Mouse (Mus musculus): ENCODE measurements around the gene Akr1b8.
"Not testable (repeated sequence)": the region's sequence is repeated elsewhere in the genome, so short reads cannot be mapped to it uniquely, and the experiment has no call there.

The Akr1b8 gene

DNA sequence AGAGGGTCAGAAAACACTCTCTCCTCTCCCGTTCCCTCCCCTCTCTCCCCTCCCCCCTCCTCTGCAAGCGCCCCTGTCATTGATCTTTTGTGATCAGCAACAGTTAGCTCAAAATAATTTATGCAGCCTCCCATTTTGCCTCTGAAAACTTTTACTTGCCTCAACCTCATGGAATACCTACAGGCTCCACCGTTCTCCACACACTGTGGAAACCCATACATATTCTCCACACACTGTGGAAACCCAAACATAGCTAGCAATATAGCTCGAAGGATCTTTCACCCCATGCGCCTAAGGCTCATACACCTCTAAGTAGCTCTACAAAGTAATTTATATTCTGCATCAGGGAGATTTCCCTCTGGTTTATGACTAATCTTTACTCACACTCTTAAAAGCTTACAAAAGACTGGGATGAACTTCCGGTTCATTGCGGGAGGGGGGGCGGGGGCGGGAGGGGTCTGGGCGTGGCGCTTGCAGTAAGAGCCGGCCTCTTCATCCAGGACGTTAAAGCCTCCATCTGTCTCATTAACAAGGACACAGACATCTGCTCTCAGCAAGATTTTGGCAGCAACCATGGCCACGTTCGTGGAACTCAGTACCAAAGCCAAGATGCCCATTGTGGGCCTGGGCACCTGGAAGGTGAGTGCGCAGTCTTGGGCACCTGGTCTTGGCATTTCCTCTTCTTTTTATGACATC is at the start of gene Akr1b8:
Gene Akr1b8 (plus strand): TSS at position 462 of the 696 bp plus-strand sequence.
- no peak for DNase-seq (ENCODE audit: low spot score)

DNA sequence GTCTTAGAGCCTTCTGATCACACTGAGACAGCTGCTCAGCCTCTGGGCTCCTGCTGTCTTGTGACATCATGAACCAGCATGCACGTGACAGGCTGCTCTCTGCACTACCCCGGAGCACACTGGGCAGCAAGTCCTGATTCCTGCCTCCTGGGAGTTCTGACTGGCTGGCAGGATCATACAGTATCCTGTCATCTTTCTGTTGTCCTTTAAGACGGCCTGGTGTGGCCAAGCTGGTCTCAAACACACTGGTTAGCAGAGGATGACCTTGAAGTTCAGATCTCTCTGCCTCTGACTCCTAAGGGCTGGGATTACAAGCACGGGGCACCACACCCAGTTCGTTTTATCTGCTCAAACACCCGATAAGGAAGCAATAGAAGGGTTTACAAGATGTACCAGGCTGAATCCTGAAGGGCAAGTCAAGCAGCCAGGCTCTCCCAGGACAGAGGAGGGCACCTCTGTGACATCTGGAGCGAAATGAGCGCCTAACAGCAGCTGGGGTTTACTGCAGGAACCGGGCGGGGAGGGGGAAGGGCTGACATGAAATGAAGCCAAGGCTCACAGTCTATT is 49.2 kb upstream of the Akr1b8 start:
- DNase-seq (ENCODE audit: low spot score), result no peak

DNA sequence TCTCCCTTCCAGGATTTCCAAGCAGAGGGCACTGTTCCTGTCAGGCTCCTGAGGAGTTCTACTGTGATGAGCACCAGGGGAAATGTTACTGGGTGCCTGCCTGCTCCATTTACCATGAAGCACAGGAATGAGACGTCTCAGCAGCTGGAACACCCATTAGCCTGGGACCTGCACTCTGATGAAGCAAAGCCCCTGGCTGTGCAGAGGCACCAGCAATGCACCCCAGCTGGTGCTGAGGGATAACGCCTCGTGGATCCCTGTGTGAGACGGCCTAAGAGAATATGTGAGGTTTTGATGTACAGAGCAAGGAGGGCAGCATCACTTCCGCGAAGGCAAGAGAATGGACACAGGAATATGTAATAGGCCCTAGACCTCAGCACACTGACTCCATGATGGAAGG is 47.1 kb upstream of the Akr1b8 start:
- DNase-seq (ENCODE audit: low spot score), result no peak

DNA sequence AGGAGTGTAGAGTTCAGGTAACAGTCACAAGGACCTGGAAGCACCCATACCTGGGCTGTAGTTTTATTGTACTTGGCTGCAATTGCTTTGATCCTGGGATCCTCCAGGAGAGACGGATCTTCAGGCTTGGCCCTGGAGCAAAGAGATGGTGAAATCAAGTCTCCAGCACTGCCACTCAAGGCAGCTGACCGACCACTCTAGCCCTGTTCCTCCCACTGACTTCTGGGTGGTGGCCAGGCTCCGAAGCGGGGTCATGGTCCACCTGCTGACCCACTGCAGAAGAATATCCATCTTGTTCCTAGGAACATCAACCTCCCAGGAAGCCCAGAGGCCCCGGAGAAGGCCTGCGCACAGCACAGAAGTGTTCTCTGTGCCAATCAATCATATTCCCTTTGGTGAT is 44.4 kb upstream of the Akr1b8 start:
- no peak for DNase-seq (ENCODE audit: low spot score)

DNA sequence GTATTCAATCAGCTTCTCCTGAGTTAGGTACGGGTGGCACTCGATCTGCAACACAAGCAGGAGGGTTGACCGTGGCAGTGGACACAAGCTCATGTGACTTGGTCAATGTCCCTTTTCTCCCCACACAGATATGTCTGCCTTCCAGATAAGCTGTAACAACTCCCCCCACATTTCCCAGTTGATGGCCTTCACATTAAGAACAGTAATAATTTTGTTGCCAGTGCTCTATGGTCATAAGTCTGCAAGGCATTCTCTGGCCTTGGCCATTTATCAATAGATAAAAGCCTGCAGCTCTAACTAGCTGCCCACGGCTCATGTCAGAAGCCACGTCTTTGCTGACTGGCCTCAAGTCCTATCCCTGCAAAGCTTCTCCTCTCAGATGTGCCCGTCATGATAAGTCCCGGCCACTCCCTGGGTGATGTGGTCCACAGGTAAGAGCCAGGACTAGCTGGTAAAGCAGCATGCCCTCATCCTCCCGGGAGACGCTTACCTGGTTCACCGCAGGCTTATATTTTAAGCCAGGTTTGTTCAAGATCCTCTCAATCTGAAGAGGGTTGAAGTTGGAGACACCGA is 43.8 kb upstream of the Akr1b8 start:
- DNase-seq (ENCODE audit: low spot score), result no peak

DNA sequence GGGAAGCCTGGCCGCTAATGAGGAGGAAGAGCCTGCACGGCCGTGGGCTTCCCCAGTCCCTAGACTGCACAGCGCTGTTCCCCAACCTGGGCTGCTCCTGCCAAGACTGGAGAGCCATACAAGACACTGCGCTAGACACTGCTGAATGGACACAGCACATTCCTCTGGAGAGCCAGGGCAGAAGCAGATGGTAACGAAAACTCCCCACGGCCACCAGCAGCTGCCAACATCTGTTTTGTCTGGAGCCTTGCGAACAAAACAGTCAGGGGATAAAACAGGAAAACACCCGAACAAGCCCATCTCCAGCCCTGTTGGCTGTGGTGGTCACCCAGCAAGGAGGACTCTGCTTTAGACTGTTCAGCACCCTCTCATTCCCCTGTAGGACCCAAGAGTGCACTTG is 40.5 kb upstream of the Akr1b8 start:
- no peak for DNase-seq (ENCODE audit: low spot score)

DNA sequence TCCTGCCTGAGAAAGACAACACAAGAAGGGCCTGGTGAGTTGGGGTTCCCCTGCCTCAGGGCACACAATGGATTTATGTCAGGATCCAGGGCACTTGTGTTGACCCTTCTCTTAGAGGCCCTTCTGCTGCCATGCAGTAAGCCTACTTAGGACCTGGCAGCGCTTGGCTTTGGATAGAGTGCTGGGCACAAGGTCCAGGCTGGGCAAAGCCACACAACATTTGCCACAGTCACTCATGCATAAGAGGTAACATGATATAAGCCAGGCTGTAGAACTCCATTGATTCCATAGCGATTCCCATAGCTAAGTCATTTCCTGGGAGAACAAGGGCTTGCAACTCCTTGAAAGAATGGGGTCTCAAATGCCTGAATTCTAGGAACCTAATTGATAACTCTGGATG is 40.0 kb upstream of the Akr1b8 start:
- no peak for DNase-seq (ENCODE audit: low spot score)

DNA sequence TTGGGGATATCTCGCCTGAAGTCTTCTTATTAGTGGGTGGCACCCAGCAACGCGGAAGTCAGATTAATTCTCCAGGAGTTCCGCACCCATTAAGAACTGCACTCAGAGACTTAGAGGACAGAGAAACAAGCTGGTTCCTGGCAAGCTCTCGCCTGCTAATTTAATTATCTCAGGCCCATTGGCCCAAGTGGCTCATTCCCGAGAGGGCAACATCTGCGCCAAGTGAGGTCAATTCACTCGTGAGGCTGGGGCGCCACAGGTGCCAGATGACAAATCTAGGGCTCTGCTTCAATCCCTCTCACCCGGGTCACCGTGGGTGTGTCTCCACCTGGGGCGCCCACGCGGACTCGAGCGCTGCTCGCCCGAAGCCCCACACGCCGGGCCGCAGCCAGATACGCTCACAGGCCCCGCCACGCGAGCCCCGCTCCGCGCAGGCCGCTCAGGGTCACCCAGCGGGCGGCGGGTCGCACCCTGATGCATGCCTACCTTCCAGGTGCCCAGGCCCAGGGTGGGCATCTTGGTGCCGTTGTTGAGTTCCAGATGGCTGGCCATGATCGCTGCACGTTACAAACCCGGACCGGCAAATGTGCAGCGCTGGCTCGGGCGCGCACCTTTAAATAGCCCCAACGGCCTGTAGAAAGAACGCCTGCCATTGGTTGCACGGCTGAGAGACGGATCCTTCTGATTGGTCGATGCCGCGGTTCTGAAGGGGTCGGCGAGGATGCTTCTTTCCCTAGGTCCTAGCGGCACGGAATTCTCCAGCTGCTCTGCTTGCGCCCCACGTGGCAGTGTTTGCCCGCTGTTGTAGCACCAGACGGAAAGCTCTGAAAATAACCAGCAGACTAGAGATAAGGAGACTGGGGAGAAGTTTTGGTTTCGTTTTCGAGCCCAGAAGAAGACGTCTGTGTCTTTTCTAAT is 36.8 kb upstream of the Akr1b8 start, which contains the start of gene Akr1b3:
Gene Akr1b3 (minus strand): TSS at position 625 of the 918 bp plus-strand sequence.
- peak; percentile 86 for DNase-seq (ENCODE audit: low spot score)

DNA sequence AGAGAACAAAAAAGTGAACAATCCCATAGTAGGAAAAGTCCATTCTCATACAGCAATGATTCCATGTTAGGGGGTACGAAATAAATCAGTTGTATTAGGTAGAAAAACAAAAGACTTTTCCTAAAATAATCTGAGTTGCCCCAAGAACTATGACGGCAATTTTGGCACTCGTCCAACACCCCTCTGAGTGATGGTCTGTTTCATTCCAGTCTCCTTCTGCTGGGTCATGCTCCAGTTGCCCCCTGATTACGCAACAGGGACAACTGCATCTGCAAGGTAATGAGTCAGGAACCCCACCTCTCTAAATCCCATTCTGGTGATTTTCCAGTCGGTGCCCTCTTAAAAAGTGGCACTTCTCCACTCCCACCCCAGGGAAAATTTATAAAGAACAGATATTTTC is 35.7 kb upstream of the Akr1b8 start:
- no peak for DNase-seq (ENCODE audit: low spot score)

DNA sequence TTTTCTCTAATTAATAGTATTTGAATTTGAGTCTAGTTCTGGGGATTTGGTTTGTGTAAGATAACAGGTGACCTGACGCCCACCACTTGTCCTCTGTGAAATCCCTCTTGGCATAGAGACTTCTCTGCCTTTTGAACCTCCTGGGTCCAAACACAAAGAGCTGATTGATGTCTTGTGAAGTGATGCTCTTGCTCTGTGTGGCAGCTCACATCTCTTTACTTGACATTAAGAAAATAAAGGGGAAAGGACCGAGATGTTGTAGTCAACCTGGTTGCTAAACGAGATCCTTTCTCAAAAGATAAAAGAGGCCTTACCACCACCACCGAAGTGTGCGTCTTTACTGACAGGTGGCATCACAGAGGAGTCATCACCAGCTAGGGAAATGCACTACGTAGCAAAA is 35.3 kb upstream of the Akr1b8 start:
- DNase-seq (ENCODE audit: low spot score), result no peak

DNA sequence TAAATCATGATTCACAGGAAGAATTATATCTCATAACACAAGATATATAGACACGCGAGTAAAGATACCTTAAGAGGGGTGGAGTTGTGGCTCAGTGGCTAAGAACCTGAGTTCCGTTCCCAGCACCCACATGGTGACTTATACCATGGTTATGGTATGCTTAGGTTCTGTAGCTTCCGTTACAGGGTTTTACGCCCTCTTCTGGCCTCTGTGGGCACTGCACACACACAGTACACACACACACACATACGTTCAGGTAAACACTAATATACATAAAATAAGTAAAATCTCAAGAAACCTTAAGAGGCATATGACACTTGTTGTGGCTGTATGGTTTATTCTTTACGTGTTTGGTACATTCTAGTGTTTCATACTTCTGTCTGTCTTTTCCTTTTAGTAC is 31.8 kb upstream of the Akr1b8 start:
- no peak for DNase-seq (ENCODE audit: low spot score)

DNA sequence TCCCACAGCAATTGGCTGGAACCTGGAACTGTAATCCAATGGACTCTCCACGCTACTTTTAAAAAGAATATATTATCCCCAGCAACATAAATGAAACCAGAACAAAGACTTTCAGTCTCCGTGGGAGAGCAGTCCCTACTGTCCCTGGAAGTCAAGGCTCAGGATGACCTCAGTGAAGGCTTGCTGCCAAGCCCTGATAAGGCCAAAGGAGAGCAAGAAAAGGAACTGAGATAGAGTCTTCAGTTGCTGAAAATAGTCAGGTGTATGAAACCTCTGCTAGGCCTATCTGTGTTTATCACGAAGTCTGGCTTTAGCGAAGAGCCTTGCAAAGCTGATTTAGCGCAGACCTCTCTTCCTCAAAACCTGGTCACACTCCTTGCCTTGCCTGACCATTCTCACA is 22.5 kb upstream of the Akr1b8 start:
- no peak for DNase-seq (ENCODE audit: low spot score)

DNA sequence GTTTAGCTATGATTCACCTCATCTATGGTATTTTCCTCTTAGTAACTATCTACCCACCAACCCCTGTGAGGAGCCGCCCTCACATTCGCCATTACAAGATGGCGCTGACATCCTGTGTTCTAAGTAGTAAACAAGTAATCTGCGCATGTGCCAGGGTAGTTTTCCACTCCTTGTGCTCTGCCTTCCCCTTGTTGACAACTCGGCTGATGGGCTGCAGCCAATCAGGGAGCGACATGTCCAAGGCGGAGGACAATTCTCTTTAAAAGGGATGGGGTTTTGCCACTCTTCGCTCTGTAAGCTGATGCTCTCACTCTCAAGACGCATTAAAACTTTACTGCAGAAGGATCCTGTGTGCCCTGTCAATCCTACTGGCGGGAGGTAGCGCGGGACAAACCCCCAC is 22.1 kb upstream of the Akr1b8 start:
- not testable (repeated sequence) for DNase-seq (ENCODE audit: low spot score)

DNA sequence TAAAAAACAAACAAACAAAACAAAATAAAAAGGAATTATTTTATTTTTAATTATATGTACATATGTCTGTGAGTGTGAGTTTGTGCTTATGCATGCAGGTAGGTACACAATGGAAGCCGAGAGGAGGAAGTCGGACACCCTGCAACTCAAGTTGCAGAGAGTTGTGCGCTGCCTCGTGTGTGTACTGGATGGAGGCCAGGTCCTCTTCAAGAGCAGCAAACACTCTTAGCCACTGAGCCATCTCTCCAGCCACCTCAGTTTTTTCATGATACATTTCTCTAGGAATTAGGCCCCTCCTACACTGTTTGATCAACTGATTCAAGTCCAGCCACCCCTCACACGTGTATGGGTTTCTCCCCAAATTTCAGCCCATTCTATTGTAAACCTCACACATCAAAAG is 19.2 kb upstream of the Akr1b8 start:
- no peak for DNase-seq (ENCODE audit: low spot score)

DNA sequence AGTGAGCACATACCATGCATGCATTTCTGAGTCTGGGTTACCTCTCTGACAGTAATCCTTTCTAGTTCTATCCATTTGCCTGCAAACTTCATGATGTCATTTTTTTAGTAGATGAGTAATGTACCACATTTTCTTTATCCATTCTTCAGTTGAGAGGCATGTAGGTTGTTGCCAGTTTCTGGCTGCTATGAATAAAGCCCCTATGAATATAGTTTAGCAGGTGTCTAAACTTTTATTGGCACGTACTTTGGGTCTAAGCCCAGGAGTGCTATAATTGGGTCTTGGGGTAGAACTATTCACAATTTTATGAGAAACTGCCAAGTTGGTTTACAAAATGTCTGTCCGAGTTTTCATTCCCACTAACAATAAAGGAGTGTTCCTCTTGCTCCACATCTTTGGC is 16.1 kb upstream of the Akr1b8 start:
- no peak for DNase-seq (ENCODE audit: low spot score)

DNA sequence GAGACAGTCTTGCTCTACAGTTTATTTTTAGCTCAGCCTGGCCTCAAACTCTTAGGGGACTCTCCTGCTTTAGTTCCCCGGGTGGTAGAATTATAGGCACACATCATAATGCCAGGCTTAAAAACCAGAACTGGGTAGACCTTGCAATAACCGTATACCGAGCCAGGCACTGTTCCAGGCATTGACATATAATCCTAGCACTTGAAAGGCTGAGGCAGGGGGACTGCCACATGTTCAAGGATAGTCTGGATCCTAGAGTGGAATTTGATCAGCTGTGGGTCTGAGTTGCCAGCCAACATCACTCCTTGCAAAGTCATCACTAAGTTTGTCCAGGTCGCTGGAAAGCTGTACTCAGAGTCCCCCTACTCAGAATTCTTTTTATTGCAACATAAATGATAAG is 11.9 kb upstream of the Akr1b8 start:
- DNase-seq (ENCODE audit: low spot score), result no peak

DNA sequence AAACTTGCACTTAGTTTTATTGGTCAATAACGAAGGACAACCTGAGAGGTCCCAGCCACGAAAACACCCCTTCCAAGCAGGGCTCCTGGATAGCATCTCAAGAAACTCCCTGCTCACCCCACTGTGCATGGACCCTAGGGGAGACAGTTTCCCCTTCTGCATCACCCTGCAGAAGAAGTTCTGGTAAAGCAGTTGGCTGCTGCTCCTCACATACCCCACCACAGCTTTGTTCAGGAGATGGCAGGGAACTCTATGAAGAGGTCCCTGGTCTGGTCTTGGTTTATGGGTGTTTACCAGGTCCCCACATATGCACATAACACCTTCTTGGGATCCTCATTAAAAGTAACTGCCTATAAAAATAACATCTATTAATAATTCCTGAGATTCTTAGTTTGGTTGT is 11.4 kb upstream of the Akr1b8 start:
- DNase-seq (ENCODE audit: low spot score), result no peak

DNA sequence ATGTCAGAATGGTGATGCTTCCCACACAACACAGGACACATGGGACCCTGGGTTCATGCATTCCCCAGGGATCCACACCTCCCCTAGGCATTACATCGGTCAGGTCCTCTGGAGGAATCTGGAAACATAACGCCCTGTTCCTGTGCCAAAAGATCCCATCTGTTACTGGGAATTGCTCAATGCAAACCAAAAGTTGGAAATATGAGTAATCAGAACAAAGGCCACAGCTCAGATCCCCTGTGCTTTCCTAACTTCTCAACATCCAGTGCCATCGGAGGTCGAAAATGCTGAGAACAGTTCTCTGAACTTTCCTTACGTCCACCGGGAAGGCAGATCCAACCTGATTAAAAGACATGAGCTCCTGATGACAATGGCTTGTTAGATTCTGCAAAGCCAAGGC is 10.5 kb upstream of the Akr1b8 start:
- DNase-seq (ENCODE audit: low spot score), result no peak

DNA sequence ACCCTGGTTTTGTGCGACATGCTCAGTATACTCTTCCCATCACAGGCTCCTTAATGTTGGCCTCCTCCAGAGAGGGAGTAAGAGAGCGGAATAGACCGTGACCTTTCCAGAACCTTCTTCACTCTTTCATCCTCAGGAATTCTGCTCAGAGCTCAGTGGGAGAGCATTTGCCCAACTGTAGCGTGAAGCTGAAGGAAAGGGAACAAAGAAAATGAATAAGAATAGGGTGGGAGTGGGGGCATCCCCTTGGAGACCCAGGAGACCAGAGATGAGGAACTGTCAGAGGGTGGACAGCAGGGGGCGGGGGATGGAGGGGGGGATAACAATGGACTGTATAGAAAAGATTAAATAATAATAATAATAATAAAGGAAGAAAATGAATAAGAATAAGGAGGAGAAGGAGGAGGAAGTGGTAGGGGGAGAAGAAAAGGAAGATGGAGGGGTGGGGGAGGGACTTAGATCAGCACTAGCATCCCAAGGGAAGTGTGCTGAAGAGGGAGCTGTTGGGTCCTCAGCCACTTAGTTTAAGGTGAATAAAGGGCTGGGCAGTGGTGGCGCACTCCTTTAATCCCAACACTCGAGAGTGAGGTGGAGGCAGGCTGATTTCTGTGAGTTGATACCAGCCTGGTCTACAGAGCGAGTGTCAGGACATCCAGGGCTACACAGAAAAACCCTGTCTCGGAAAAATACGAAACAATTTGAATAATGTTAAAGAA is 9.6 kb upstream of the Akr1b8 start:
- no peak for DNase-seq (ENCODE audit: low spot score)

DNA sequence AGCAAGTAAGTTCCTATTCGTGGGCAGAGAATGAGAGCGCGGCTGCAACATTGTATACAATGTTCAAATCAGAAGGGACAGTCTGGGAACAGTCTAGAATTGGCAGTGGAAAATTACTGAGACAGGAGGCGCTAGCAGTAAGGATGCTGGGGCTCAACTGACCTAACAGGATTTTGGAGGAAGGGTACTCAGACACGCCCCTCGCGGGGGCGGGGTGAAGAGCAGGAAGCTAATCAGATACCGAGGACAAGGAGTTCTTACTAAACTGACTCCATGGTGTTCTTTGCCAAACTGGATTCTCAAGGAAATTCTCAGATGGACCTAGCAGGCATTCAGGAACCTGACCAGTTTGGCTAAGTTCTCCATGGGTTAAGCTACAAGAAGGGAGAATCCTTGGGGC is 9.0 kb upstream of the Akr1b8 start:
- no peak for DNase-seq (ENCODE audit: low spot score)

DNA sequence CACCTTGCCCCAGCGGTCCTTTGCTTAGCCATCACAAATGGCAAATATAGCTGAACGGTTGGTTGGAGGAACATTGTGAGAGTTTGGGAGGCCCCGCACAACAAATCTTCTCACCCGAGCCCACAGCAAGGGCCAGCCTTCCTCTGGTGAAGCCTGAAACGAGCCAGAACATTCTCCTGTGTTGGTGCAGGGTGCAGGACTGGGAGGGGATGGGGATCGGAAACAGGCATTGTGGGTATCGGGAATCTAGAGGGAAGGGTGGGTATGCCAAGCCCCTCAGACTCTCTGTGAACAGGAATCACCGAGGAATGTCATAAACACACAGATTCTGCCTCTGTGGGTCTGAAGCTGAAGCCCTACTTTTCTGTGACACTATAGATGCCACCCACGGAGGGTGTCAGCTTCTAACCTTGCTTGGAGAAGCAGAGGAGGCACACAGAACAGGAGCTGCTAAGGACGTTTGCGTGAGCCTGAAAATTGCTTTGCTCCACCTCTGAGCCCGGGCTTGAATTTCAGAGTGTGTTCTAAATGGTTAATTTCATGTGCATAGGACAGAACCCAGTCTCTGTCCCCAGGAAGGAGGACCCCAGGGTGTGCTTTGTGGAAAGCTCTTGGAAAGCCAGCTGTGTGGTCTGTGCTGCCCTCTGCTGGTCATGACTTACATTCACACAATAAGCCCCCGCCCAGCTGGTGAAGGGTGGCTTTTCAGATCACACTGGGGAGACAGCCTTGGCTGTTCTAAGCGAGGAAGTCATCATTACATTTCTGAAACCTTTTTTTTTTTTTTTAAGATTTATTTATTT is 7.6 kb upstream of the Akr1b8 start:
- peak; percentile 50 for DNase-seq (ENCODE audit: low spot score)

Measured in left cerebral cortex, adult 11 months (tissue).